Mouse (Mus musculus): ENCODE data around the gene Hdac5.

DNA sequence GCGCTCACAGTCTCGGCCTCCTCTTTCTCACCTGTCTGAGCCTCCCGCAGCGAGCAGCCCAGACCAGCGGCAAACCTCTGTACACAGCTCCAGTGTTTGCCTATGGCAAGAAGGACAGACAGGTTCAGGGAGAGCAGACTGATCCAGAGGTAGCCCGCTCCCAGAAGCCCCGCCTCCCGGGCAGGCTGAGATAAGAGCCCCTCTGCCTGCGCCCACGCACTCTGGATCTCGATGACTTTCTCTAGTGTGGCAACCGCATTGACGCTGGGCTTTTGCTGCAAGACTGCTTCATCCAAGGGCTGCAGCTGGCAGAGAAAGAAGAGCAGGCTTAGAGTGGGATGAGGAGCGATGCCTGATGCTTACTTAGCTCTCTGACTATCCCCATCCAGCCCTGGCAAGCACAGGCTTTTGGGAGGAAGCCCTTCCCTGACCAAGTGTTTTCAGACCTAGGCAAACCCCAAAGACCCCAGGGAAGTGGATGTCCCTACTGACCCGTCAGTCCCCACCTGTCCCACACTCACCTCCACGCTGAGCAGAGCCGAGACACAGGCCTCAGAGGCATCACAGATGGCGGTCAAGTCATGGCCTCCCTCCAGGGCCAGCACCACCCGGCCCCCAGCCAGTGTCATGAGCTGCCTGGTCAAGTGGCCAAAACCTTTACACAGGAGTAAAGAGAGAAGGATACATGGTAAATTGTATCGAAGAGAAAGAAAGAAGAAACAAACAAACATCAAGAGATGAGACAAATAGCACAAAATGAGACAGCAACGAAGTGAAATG, 33.8 kb downstream of the Hdac5 start:
- no peak for TF ChIP-seq CTCF (IDR thresholded peaks at IDR 0.05)
- no peak for TF ChIP-seq EP300 (IDR thresholded peaks at IDR 0.05)
